ENCODE assay signal across 15 mouse cellular contexts in genomic region chr10:68979949-68980348, GRCm38 (mm10).
"Had no signal": no experiment of that assay in that cellular context is flagged by ENCODE, and none has a peak within 500 bp of the region (broad histone marks: within the 10 kb centered on the region; RNA-seq: fewer than 3 reads in every experiment).

No protein-coding gene starts in this region.

- H3K4me3 ChIP-seq: liver, embryonic 13.5 days; midbrain, embryonic 12.5 days; midbrain, embryonic 15.5 days; neural tube, embryonic 12.5 days; neural tube, embryonic 15.5 days; stomach, embryonic 15.5 days had no signal

- H3K4me1 ChIP-seq: liver, embryonic 13.5 days; midbrain, embryonic 12.5 days; midbrain, embryonic 15.5 days; neural tube, embryonic 12.5 days; stomach, embryonic 15.5 days had no signal

- ATAC-seq: lung, postnatal 0 days; midbrain, embryonic 15.5 days had no signal

- DNase-seq: kidney, postnatal 14 days; kidney, postnatal 4 days; liver, embryonic 13.5 days; lung, embryonic 14.5 days; right cerebral cortex, adult 18-20 months; right cerebral cortex, postnatal 14 days; spleen, adult 18-20 months; thymus, postnatal 36 days had no signal

- H3K27me3 ChIP-seq: liver, embryonic 13.5 days; midbrain, embryonic 12.5 days; midbrain, embryonic 15.5 days; neural tube, embryonic 12.5 days; neural tube, embryonic 15.5 days; stomach, embryonic 15.5 days had no signal

- H3K27ac ChIP-seq: liver, embryonic 13.5 days; macrophage; midbrain, embryonic 12.5 days; midbrain, embryonic 15.5 days; neural tube, embryonic 12.5 days; neural tube, embryonic 15.5 days; stomach, embryonic 15.5 days had no signal

- H3K9me3 ChIP-seq: liver, embryonic 13.5 days; midbrain, embryonic 12.5 days; midbrain, embryonic 15.5 days; neural tube, embryonic 12.5 days; neural tube, embryonic 15.5 days; stomach, embryonic 15.5 days had no signal

- H3K4me2 ChIP-seq: liver, embryonic 13.5 days; lung, embryonic 14.5 days; midbrain, embryonic 12.5 days; midbrain, embryonic 15.5 days; neural tube, embryonic 12.5 days; neural tube, embryonic 15.5 days; stomach, embryonic 15.5 days had no signal

- H3K36me3 ChIP-seq: liver, embryonic 13.5 days; midbrain, embryonic 12.5 days; midbrain, embryonic 15.5 days; neural tube, embryonic 12.5 days; neural tube, embryonic 15.5 days; stomach, embryonic 15.5 days had no signal

- H3K9ac ChIP-seq: liver, embryonic 13.5 days; lung, embryonic 14.5 days; midbrain, embryonic 12.5 days; midbrain, embryonic 15.5 days; neural tube, embryonic 12.5 days; neural tube, embryonic 15.5 days; stomach, embryonic 15.5 days had no signal
